Comparison of ENCODE assay signal across 22 mouse cellular contexts in the genomic region with DNA sequence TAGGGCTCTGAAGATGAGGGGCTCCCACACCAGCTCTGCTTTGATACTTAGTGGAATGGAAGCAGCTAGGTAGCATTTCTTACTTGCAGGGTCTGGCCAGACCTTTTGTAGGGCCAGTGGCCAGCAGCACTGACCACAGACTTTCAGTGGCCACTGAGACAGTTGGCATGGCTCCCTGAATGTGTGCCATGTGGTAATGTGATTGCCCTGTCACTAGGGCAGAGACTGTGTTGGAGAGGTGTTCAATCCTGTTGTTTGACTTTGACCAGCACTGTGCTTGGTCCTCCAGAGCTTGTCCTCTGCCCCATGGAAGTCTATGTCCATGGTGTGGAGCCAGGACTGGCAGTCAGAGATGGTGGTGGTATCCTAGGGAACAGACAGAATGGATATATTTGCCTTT. TPM values are rescaled to one million over a fixed set of nuclear protein-coding genes. Genes with fewer than 3 reads are reported as not detected.
A peak's percentile ranks its signal among the peaks of the same experiment; 100 is the strongest.
DNase-seq lines count a peak whose midpoint lies in the region; ATAC-seq and TF ChIP-seq lines count a peak whose summit lies in the region.
"Had no signal": no experiment of that assay in that cellular context is flagged by ENCODE, and none has a peak within 500 bp of the region (broad histone marks: within the 10 kb centered on the region; RNA-seq: fewer than 3 reads in every experiment).

No protein-coding gene starts in this region.

- H3K9ac ChIP-seq in kidney, embryonic 16.5 days (replicated peaks; ENCODE audit: low read length), result no peak overlapping the region
- no peak overlapping the region for H3K9ac ChIP-seq in hindbrain, postnatal 0 days (replicated peaks; ENCODE audit: low read length)
- H3K9ac ChIP-seq: hindbrain, embryonic 12.5 days; liver, embryonic 13.5 days; lung, embryonic 15.5 days; midbrain, embryonic 12.5 days had no signal

- H3K27me3 ChIP-seq in kidney, adult 2 months (replicated peaks; ENCODE audit: control insufficient read depth, insufficient read depth, low read length), result no peaks in the 10 kb centered on the region
- no peaks in the 10 kb centered on the region for H3K27me3 ChIP-seq in kidney, embryonic 16.5 days (ENCODE audit: insufficient read depth, low read length)
- no peaks in the 10 kb centered on the region for H3K27me3 ChIP-seq in hindbrain, postnatal 0 days (ENCODE audit: insufficient read depth, low read length)
- H3K27me3 ChIP-seq: hindbrain, embryonic 12.5 days; liver, embryonic 13.5 days; lung, embryonic 15.5 days; midbrain, embryonic 12.5 days had no signal

- no peaks in the 10 kb centered on the region for H3K9me3 ChIP-seq in kidney, embryonic 16.5 days (ENCODE audit: low read length)
- no peaks in the 10 kb centered on the region for H3K9me3 ChIP-seq in hindbrain, postnatal 0 days (ENCODE audit: low read length)
- H3K9me3 ChIP-seq: embryonic facial prominence, embryonic 10.5 days; hindbrain, embryonic 12.5 days; liver, embryonic 13.5 days; lung, embryonic 15.5 days; midbrain, embryonic 12.5 days had no signal

- TF ChIP-seq POLR2A in kidney, adult 2 months (IDR thresholded peaks at IDR 0.05; ENCODE audit: low read depth, low read length), result no peak

- no peak overlapping the region for H3K4me2 ChIP-seq in kidney, embryonic 16.5 days (replicated peaks; ENCODE audit: low read depth, low read length)
- H3K4me2 ChIP-seq in hindbrain, postnatal 0 days (ENCODE audit: low read depth, low read length), result no peak overlapping the region
- H3K4me2 ChIP-seq: hindbrain, embryonic 12.5 days; liver, embryonic 13.5 days; lung, embryonic 15.5 days; midbrain, embryonic 12.5 days had no signal

- H3K27ac ChIP-seq in kidney, adult 2 months (ENCODE audit: insufficient read depth, low read depth, low read length), result no peak overlapping the region
- H3K27ac ChIP-seq in kidney, embryonic 16.5 days (ENCODE audit: low read length), result no peak overlapping the region
- no peak overlapping the region for H3K27ac ChIP-seq in hindbrain, postnatal 0 days
- H3K27ac ChIP-seq: embryonic facial prominence, embryonic 10.5 days; heart, adult 2 months; hindbrain, embryonic 12.5 days; liver, embryonic 13.5 days; lung, embryonic 15.5 days; midbrain, embryonic 12.5 days had no signal

- ATAC-seq in kidney, embryonic 16.5 days (ENCODE audit: low FRiP score, low TSS enrichment), result no peak
- ATAC-seq in activated CD4-positive, CD25-positive, alpha-beta regulatory T cell, adult 4 months, result no peak
- no peak for ATAC-seq in hindbrain, postnatal 0 days
- ATAC-seq: forebrain, embryonic 14.5 days had no signal

- no peak overlapping the region for H3K4me3 ChIP-seq in kidney, adult 2 months (ENCODE audit: insufficient read depth, low read depth, low read length)
- no peak overlapping the region for H3K4me3 ChIP-seq in kidney, embryonic 16.5 days (ENCODE audit: low read length)
- no peak overlapping the region for H3K4me3 ChIP-seq in hindbrain, postnatal 0 days (ENCODE audit: low read length)
- H3K4me3 ChIP-seq: embryonic facial prominence, embryonic 10.5 days; heart, adult 2 months; hindbrain, embryonic 12.5 days; liver, embryonic 13.5 days; lung, embryonic 15.5 days; midbrain, embryonic 12.5 days had no signal

- TF ChIP-seq CTCF in kidney, adult 2 months (conservative IDR thresholded peaks at IDR 0.05; ENCODE audit: insufficient read depth, insufficient read length, low read depth, low read length), result no peak
- no peak for TF ChIP-seq CTCF in hindbrain, postnatal 0 days (IDR thresholded peaks at IDR 0.05; ENCODE audit: low read depth)

- no peaks in the 10 kb centered on the region for H3K36me3 ChIP-seq in kidney, adult 2 months (ENCODE audit: control insufficient read depth, insufficient read depth, low read length)
- H3K36me3 ChIP-seq in kidney, embryonic 16.5 days (ENCODE audit: insufficient read depth, low read length), result peaks cover 7% of the 10 kb centered on the region; the same call in 1 of the 2 replicates
- peaks cover 12% of the 10 kb centered on the region; the same call in 1 of the 2 replicates for H3K36me3 ChIP-seq in hindbrain, postnatal 0 days (ENCODE audit: insufficient read depth, low read length)

- peaks cover 8% of the 10 kb centered on the region; the same call in 1 of the 2 replicates for H3K4me1 ChIP-seq in kidney, adult 2 months (ENCODE audit: control insufficient read depth, insufficient read depth, low read length)
- H3K4me1 ChIP-seq in kidney, embryonic 16.5 days (ENCODE audit: insufficient read depth, low read length), result no peaks in the 10 kb centered on the region
- H3K4me1 ChIP-seq in hindbrain, postnatal 0 days (ENCODE audit: insufficient read depth, low read length), result no peaks in the 10 kb centered on the region
- H3K4me1 ChIP-seq: embryonic facial prominence, embryonic 10.5 days; hindbrain, embryonic 12.5 days; lung, embryonic 15.5 days; midbrain, embryonic 12.5 days had no signal

- peak; percentile 37 to 38 for DNase-seq in cerebellum, adult 18-20 months
- DNase-seq in cerebellum, adult 11 months, result no peak
- DNase-seq in kidney, adult 2 months, result peak; percentile 77
- peak; percentile 66 for DNase-seq in adrenal gland, postnatal 10 days
- peak; percentile 73 to 78 for DNase-seq in cerebellum, postnatal 10 days
- DNase-seq in hindbrain, postnatal 0 days (ENCODE audit: low spot score), result no peak
- DNase-seq: heart, adult 2 months; layer of hippocampus, postnatal 36 days; left cerebral cortex, postnatal 4 days; liver, embryonic 13.5 days; right cerebral cortex, postnatal 25 days had no signal

RNA-seq across cellular contexts. Expression of a gene that starts 9.5 kb away (rescaled TPM):
- polyA plus RNA-seq in kidney, adult 2 months (2012; rRNA removed), result 17.5 and 21.4 TPM in 2 replicates
- polyA plus RNA-seq in kidney, embryonic 16.5 days (2015; fragmentation: Nextera tagmentation; extraction: Ambion mirVana), result 23.1 and 23.3 TPM in 2 replicates
- 10 to 100 TPM; 15.5 to 20.7 TPM for total RNA-seq in adrenal gland, postnatal 10 days (2021)
- 10 to 100 TPM; 13.9 to 16.2 TPM for polyA plus RNA-seq in activated CD4-positive, CD25-positive, alpha-beta regulatory T cell, adult 4 months (2017; shearing (Covaris generic))
- 33.9 and 42.3 TPM in 2 replicates for total RNA-seq in hindbrain, postnatal 0 days (2014; rRNA removed)
- 20.0 and 22.7 TPM in 2 replicates for polyA plus RNA-seq in hindbrain, postnatal 0 days (2015; fragmentation: Nextera tagmentation; extraction: Ambion mirVana)

RNA-seq across cellular contexts. Expression of a gene that starts 28.7 kb away (rescaled TPM):
- 0.06 and 0.30 TPM in 2 replicates for polyA plus RNA-seq in kidney, adult 2 months (2012; rRNA removed)
- polyA plus RNA-seq in kidney, embryonic 16.5 days (2015; fragmentation: Nextera tagmentation; extraction: Ambion mirVana), result 0.33 and 0.42 TPM in 2 replicates
- 1 to 10 TPM in 1 of 2 experiments, under 1 TPM in 1; 0.66 to 4.4 TPM for total RNA-seq in adrenal gland, postnatal 10 days (2021)
- under 1 TPM; 0.20 to 0.85 TPM for polyA plus RNA-seq in activated CD4-positive, CD25-positive, alpha-beta regulatory T cell, adult 4 months (2017; shearing (Covaris generic))
- not detected in 2 replicates for total RNA-seq in hindbrain, postnatal 0 days (2014; rRNA removed)
- polyA plus RNA-seq in hindbrain, postnatal 0 days (2015; fragmentation: Nextera tagmentation; extraction: Ambion mirVana), result not detected in 2 replicates
- total RNA-seq: heart, adult 2 months; layer of hippocampus, adult 18-20 months; layer of hippocampus, postnatal 36 days; left cerebral cortex, postnatal 4 days had no signal
- polyA plus RNA-seq: C2C12; forebrain, embryonic 14.5 days; intestine, embryonic 14.5 days; neural tube, embryonic 14.5 days had no signal

RNA-seq across cellular contexts. Expression of a gene that starts 49.0 kb away (rescaled TPM):
- 1.4 and 1.5 TPM in 2 replicates for polyA plus RNA-seq in kidney, adult 2 months (2012; rRNA removed)
- polyA plus RNA-seq in kidney, embryonic 16.5 days (2015; fragmentation: Nextera tagmentation; extraction: Ambion mirVana), result 2.3 and 2.7 TPM in 2 replicates
- 1 to 10 TPM; 1.4 to 2.1 TPM for total RNA-seq in adrenal gland, postnatal 10 days (2021)
- polyA plus RNA-seq in activated CD4-positive, CD25-positive, alpha-beta regulatory T cell, adult 4 months (2017; shearing (Covaris generic)), result 1 to 10 TPM in 1 of 2 experiments, not detected in 1; 1.4 TPM
- 0.89 TPM in 1 of 2 replicates, not detected in the other for total RNA-seq in hindbrain, postnatal 0 days (2014; rRNA removed)
- 2.9 and 3.7 TPM in 2 replicates for polyA plus RNA-seq in hindbrain, postnatal 0 days (2015; fragmentation: Nextera tagmentation; extraction: Ambion mirVana)
- total RNA-seq: heart, adult 2 months; layer of hippocampus, adult 18-20 months; layer of hippocampus, postnatal 36 days; left cerebral cortex, postnatal 4 days had no signal

RNA-seq across cellular contexts. Expression of a gene that starts 49.4 kb away (rescaled TPM):
- 0.34 and 0.36 TPM in 2 replicates for polyA plus RNA-seq in kidney, adult 2 months (2012; rRNA removed)
- polyA plus RNA-seq in kidney, embryonic 16.5 days (2015; fragmentation: Nextera tagmentation; extraction: Ambion mirVana), result 0.94 and 1.2 TPM in 2 replicates
- total RNA-seq in adrenal gland, postnatal 10 days (2021), result under 1 TPM; 0.18 to 0.33 TPM
- not detected for polyA plus RNA-seq in activated CD4-positive, CD25-positive, alpha-beta regulatory T cell, adult 4 months (2017; shearing (Covaris generic))
- 0.58 and 1.6 TPM in 2 replicates for total RNA-seq in hindbrain, postnatal 0 days (2014; rRNA removed)
- polyA plus RNA-seq in hindbrain, postnatal 0 days (2015; fragmentation: Nextera tagmentation; extraction: Ambion mirVana), result 3.3 and 3.5 TPM in 2 replicates
- total RNA-seq: heart, adult 2 months had no signal

Comparison
In these comparisons a context has a peak if more than half of its experiments do, and no peak if none do; other contexts are left out.
1. DNase-seq: peak in cerebellum, adult 18-20 months (2 of 2), kidney, adult 2 months (single experiment), adrenal gland, postnatal 10 days (single experiment) and cerebellum, postnatal 10 days (2 of 2); none in cerebellum, adult 11 months (single experiment) and hindbrain, postnatal 0 days (single experiment).